Mouse (Mus musculus) splenic B cell, adult 2 months (primary cell): ENCODE measurements around the gene Rsph3b.
"Not testable (repeated sequence)": the region's sequence is repeated elsewhere in the genome, so short reads cannot be mapped to it uniquely, and the experiment has no call there.

Experiments
- DNase-seq: peaks from one replicate; pipeline ENCODE4 v3.0.0-alpha.2; 2011; ENCODE audit warnings: low read depth, low spot score
- H3K27me3 ChIP-seq: 2 replicates; pipeline ENCODE4 v1.6.1; 2012; ENCODE audit warnings: mild to moderate bottlenecking, low read length, moderate library complexity, mixed read lengths; ENCODE audit not compliant: control insufficient read depth, poor library complexity, insufficient read depth, severe bottlenecking
- H3K36me3 ChIP-seq: 2 replicates; pipeline ENCODE4 v1.6.1; 2012; ENCODE audit warnings: mild to moderate bottlenecking, low read length, moderate library complexity, mixed read lengths; ENCODE audit not compliant: control insufficient read depth, poor library complexity, insufficient read depth, severe bottlenecking

Gene Rsph3b

GRCm38 (mm10) chr17:6900361-6900760 is 48.1 kb downstream of the Rsph3b start:
- DNase-seq, H3K36me3 ChIP-seq, H3K27me3 ChIP-seq: not testable (repeated sequence)

- DNase-seq, H3K27me3 ChIP-seq, H3K36me3 ChIP-seq: not testable (repeated sequence)
Observed at GRCm38 (mm10) chr17:6897996-6898562, 50.4 kb downstream of the Rsph3b start.

- Histone ChIP-seq H3K36me3 (no peaks in the 10 kb centered on the region), H3K27me3 (no peaks in the 10 kb centered on the region)
- no peak for DNase-seq
Observed at GRCm38 (mm10) chr17:6896756-6897155, 51.7 kb downstream of the Rsph3b start.

GRCm38 (mm10) chr17:6893332-6893731 is 55.1 kb downstream of the Rsph3b start:
- H3K27me3 ChIP-seq = no peaks in the 10 kb centered on the region

GRCm38 (mm10) chr17:6891966-6892934 is 56.2 kb downstream of the Rsph3b start:
- no peak for DNase-seq
- Histone ChIP-seq H3K36me3 (no peaks in the 10 kb centered on the region), H3K27me3 (no peaks in the 10 kb centered on the region)

More at GRCm38 (mm10) chr17:6893332-6893731, 55.1 kb downstream of the Rsph3b start:
- no peak for DNase-seq
- H3K36me3 ChIP-seq = no peaks in the 10 kb centered on the region

GRCm38 (mm10) chr17:6886445-6886844 is 62.0 kb downstream of the Rsph3b start:
- no peaks in the 10 kb centered on the region for H3K27me3 ChIP-seq
- DNase-seq = no peak
- no peaks in the 10 kb centered on the region for H3K36me3 ChIP-seq

- H3K36me3 ChIP-seq = no peaks in the 10 kb centered on the region
- H3K27me3 ChIP-seq = no peaks in the 10 kb centered on the region
- no peak for DNase-seq
Observed at GRCm38 (mm10) chr17:6884531-6884930, 64.0 kb downstream of the Rsph3b start.

GRCm38 (mm10) chr17:6881306-6881705 is 67.2 kb downstream of the Rsph3b start:
- no peaks in the 10 kb centered on the region for H3K27me3 ChIP-seq
- no peaks in the 10 kb centered on the region for H3K36me3 ChIP-seq
- no peak for DNase-seq

- Histone ChIP-seq H3K36me3 (no peaks in the 10 kb centered on the region), H3K27me3 (no peaks in the 10 kb centered on the region)
- no peak for DNase-seq
Observed at GRCm38 (mm10) chr17:6871421-6871820, 77.1 kb downstream of the Rsph3b start.

- no peaks in the 10 kb centered on the region for H3K36me3 ChIP-seq
- DNase-seq = no peak
- no peaks in the 10 kb centered on the region for H3K27me3 ChIP-seq
Observed at GRCm38 (mm10) chr17:6868810-6869209, 79.7 kb downstream of the Rsph3b start.

GRCm38 (mm10) chr17:6867740-6868139 is 80.7 kb downstream of the Rsph3b start:
- H3K27me3 ChIP-seq = no peaks in the 10 kb centered on the region
- no peak for DNase-seq
- H3K36me3 ChIP-seq = no peaks in the 10 kb centered on the region

GRCm38 (mm10) chr17:6866576-6866975 is 81.9 kb downstream of the Rsph3b start:
- Histone ChIP-seq H3K36me3 (no peaks in the 10 kb centered on the region), H3K27me3 (no peaks in the 10 kb centered on the region)
- DNase-seq = no peak

GRCm38 (mm10) chr17:6865580-6865979 is 82.9 kb downstream of the Rsph3b start:
- Histone ChIP-seq H3K36me3 (no peaks in the 10 kb centered on the region), H3K27me3 (no peaks in the 10 kb centered on the region)
- no peak for DNase-seq

- H3K27me3 ChIP-seq = no peaks in the 10 kb centered on the region
- no peaks in the 10 kb centered on the region for H3K36me3 ChIP-seq
- no peak for DNase-seq
Observed at GRCm38 (mm10) chr17:6864869-6865268, 83.6 kb downstream of the Rsph3b start.

GRCm38 (mm10) chr17:6863521-6863920 is 85.0 kb downstream of the Rsph3b start:
- Histone ChIP-seq H3K36me3 (no peaks in the 10 kb centered on the region), H3K27me3 (no peaks in the 10 kb centered on the region)
- DNase-seq = no peak
